Mouse (Mus musculus): ENCODE measurements around the gene Ccne1. TPM values are rescaled to one million over a fixed set of nuclear protein-coding genes. Genes with fewer than 3 reads are reported as not detected.

Gene Ccne1
- total and polyA plus RNA-seq, 3 experiments, result 53.1 to 321 (median 78.0) TPM

- DNase-seq (ENCODE audit: low read depth, low spot score), result no peak
- Histone ChIP-seq H3K79me2 (ENCODE audit: control insufficient read depth, insufficient read depth, low read length, poor library complexity) (no peaks in the 10 kb centered on the region), H3K4me1 (ENCODE audit: control insufficient read depth in 1 of 2, insufficient read depth in 2 of 2, low read length in 2 of 2) (peaks cover 0 to 6% of the 10 kb centered on the region in 2 experiments; a peak in 1 of 4 replicates), H3K36me3 (ENCODE audit: control insufficient read depth in 1 of 2, insufficient read depth in 2 of 2, low read length in 2 of 2) (no peaks in the 10 kb centered on the region), H3K4me3 (ENCODE audit: control insufficient read depth in 1 of 2, insufficient read depth in 1 of 2, low read depth in 2 of 2, low read length in 2 of 2) (no peak overlapping the region), H3K9ac (ENCODE audit: control insufficient read depth, low read depth, low read length, poor library complexity, severe bottlenecking) (no peak overlapping the region), H3K9me3 (replicated peaks; ENCODE audit: insufficient read depth, low read length) (no peaks in the 10 kb centered on the region), H3K27me3 (ENCODE audit: control insufficient read depth in 1 of 2, insufficient read depth in 2 of 2, low read length in 2 of 2) (peaks cover 0 to 3% of the 10 kb centered on the region in 2 experiments; a peak in 2 of 4 replicates), H3K27ac (ENCODE audit: control insufficient read depth, low read depth, low read length) (no peak overlapping the region)
- TF ChIP-seq MAX (IDR thresholded peaks at IDR 0.05; ENCODE audit: low read length) (no peak), KAT2A (conservative IDR thresholded peaks at IDR 0.05; ENCODE audit: low read depth, low read length) (no peak), ZNF384 (IDR thresholded peaks at IDR 0.05; ENCODE audit: low read depth, low read length) (no peak), RAD21 (IDR thresholded peaks at IDR 0.05; ENCODE audit: low read depth, low read length) (no peak), HCFC1 (IDR thresholded peaks at IDR 0.05; ENCODE audit: low read depth, low read length) (no peak), USF1 (IDR thresholded peaks at IDR 0.05; ENCODE audit: low read depth, low read length) (no peak), SIN3A (IDR thresholded peaks at IDR 0.05; ENCODE audit: low read length) (no peak), EP300 (IDR thresholded peaks at IDR 0.05; ENCODE audit: low read depth in 1 of 2, low read length in 2 of 2) (no peak), CTCF (IDR thresholded peaks at IDR 0.05 in 2 of 3, conservative IDR thresholded peaks at IDR 0.05 in 1 of 3; ENCODE audit: control insufficient read depth in 1 of 3, insufficient read depth in 1 of 3, low read depth in 2 of 3, low read length in 3 of 3, poor library complexity in 1 of 3, severe bottlenecking in 1 of 3) (no peak), MEF2A (IDR thresholded peaks at IDR 0.05; ENCODE audit: extremely low read depth, insufficient replicate concordance, low read depth, low read length, poor library complexity, severe bottlenecking) (no peak), MYC (IDR thresholded peaks at IDR 0.05; ENCODE audit: low read depth, low read length) (no peak), ZKSCAN1 (IDR thresholded peaks at IDR 0.05; ENCODE audit: low read depth, low read length) (no peak), ELF1 (IDR thresholded peaks at IDR 0.05; ENCODE audit: low read depth, low read length) (no peak), ZMIZ1 (IDR thresholded peaks at IDR 0.05; ENCODE audit: low read depth, low read length) (no peak), MAZ (IDR thresholded peaks at IDR 0.05; ENCODE audit: low read depth, low read length) (no peak), CHD1 (IDR thresholded peaks at IDR 0.05; ENCODE audit: low read depth, low read length) (no peak), MYB (IDR thresholded peaks at IDR 0.05; ENCODE audit: low read depth, low read length) (no peak), TBP (IDR thresholded peaks at IDR 0.05; ENCODE audit: low read depth, low read length) (no peak)
Measured at GRCm38 (mm10) chr7:38055996-38056395, 51.3 kb downstream of the Ccne1 start.

GRCm38 (mm10) chr7:38054246-38054645 is 53.1 kb downstream of the Ccne1 start:
- TF ChIP-seq GABPA (IDR thresholded peaks at IDR 0.05; ENCODE audit: low read depth, low read length) (no peak), ZMIZ1 (IDR thresholded peaks at IDR 0.05; ENCODE audit: low read depth, low read length) (no peak), ETS1 (IDR thresholded peaks at IDR 0.05; ENCODE audit: low read depth, low read length) (no peak), RCOR1 (IDR thresholded peaks at IDR 0.05; ENCODE audit: low read depth, low read length) (no peak), TAL1 (IDR thresholded peaks at IDR 0.05; ENCODE audit: low read length) (no peak), TBP (IDR thresholded peaks at IDR 0.05; ENCODE audit: low read depth, low read length) (no peak), POLR2AphosphoS2 (IDR thresholded peaks at IDR 0.05; ENCODE audit: low read length) (no peak), CHD2 (IDR thresholded peaks at IDR 0.05; ENCODE audit: low read length) (no peak), TCF12 (IDR thresholded peaks at IDR 0.05; ENCODE audit: low read depth, low read length) (no peak), CTCF (IDR thresholded peaks at IDR 0.05 in 2 of 3, conservative IDR thresholded peaks at IDR 0.05 in 1 of 3; ENCODE audit: control insufficient read depth in 1 of 3, insufficient read depth in 1 of 3, low read depth in 2 of 3, low read length in 3 of 3, poor library complexity in 1 of 3, severe bottlenecking in 1 of 3) (no peak), POLR2AphosphoS5 (IDR thresholded peaks at IDR 0.05; ENCODE audit: borderline replicate concordance, low read depth, low read length) (no peak), JUND (IDR thresholded peaks at IDR 0.05; ENCODE audit: low read depth, low read length) (no peak), USF2 (IDR thresholded peaks at IDR 0.05; ENCODE audit: borderline replicate concordance in 1 of 2, insufficient read depth in 1 of 2, low read depth in 1 of 2, low read length in 2 of 2) (no peak), SIN3A (IDR thresholded peaks at IDR 0.05; ENCODE audit: low read length) (no peak), E2F4 (IDR thresholded peaks at IDR 0.05; ENCODE audit: borderline replicate concordance, low read depth, low read length) (no peak), MXI1 (IDR thresholded peaks at IDR 0.05; ENCODE audit: low read depth, low read length) (no peak)
- Histone ChIP-seq H3K79me2 (ENCODE audit: control insufficient read depth, insufficient read depth, low read length, poor library complexity) (no peaks in the 10 kb centered on the region), H3K27ac (ENCODE audit: control insufficient read depth, low read depth, low read length) (no peak overlapping the region), H3K9me3 (replicated peaks; ENCODE audit: insufficient read depth, low read length) (no peaks in the 10 kb centered on the region), H3K27me3 (ENCODE audit: control insufficient read depth in 1 of 2, insufficient read depth in 2 of 2, low read length in 2 of 2) (peaks cover 0 to 3% of the 10 kb centered on the region in 2 experiments; a peak in 2 of 4 replicates), H3K9ac (ENCODE audit: control insufficient read depth, low read depth, low read length, poor library complexity, severe bottlenecking) (no peak overlapping the region), H3K36me3 (ENCODE audit: control insufficient read depth in 1 of 2, insufficient read depth in 2 of 2, low read length in 2 of 2) (no peaks in the 10 kb centered on the region), H3K4me1 (ENCODE audit: control insufficient read depth in 1 of 2, insufficient read depth in 2 of 2, low read length in 2 of 2) (0 out of 4 replicates have a peak, but pooled peaks cover 0 to 6% of the 10 kb centered on the region in 2 experiments), H3K4me3 (ENCODE audit: control insufficient read depth in 1 of 2, insufficient read depth in 1 of 2, low read depth in 2 of 2, low read length in 2 of 2) (no peak overlapping the region)
- DNase-seq (ENCODE audit: low read depth, low spot score), result peak; percentile 51

All from MEL (cell line).